Mouse (Mus musculus) heart, postnatal 14 days (tissue): ENCODE data around the gene Lgalsl. TPM values are rescaled to one million over a fixed set of nuclear protein-coding genes. Genes with fewer than 3 reads are reported as not detected.

Experiments
- DNase-seq, 2 experiments: peaks; one replicate each; pipeline ENCODE4 v3.0.0; 2021 to 2022
- intact Hi-C: fragments of 180-260 bp; cut with DNase I; formaldehyde crosslinking; loops from one replicate; pipeline ENCODE4 v1.15.1; 2025
- total RNA-seq, 2 experiments: library from RNA; stranded (reverse); gene quantifications; 2 replicates each; pipeline ENCODE4 v1.2.3; 2021

Gene Lgalsl
- total RNA-seq, 2 experiments from 2014 or later, result 35.5 to 42.6 TPM

GRCm38 (mm10) chr11:20788070-20788469 lies 42.8 kb downstream of the Lgalsl start:
- DNase-seq, result no peak
- intact Hi-C loops, result no loop called here

DNA sequence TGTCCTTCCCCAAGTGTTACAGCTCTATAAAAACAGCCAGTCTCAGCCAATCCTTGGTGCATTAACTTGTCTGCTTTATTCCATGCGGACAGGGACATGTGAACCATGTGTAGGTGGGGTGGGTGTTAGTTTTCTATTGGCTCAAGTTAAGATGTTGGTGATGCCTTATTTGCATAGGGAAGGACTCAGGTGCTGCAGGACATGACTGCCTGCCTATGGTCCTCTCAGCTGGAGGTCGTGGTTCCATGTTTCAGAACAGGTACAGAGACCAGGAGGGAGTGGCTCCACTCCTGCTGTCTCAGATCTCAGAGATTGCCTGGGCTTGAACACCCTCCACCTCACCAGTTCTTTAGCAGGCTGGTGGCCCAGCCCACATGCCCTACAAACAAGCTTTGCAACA lies 44.7 kb downstream of the Lgalsl start:
- intact Hi-C loops, result no loop called here
- DNase-seq, result no peak

- intact Hi-C loops, result no loop called here
- no peak for DNase-seq
Measured at GRCm38 (mm10) chr11:20785186-20785585, 45.7 kb downstream of the Lgalsl start.

DNA sequence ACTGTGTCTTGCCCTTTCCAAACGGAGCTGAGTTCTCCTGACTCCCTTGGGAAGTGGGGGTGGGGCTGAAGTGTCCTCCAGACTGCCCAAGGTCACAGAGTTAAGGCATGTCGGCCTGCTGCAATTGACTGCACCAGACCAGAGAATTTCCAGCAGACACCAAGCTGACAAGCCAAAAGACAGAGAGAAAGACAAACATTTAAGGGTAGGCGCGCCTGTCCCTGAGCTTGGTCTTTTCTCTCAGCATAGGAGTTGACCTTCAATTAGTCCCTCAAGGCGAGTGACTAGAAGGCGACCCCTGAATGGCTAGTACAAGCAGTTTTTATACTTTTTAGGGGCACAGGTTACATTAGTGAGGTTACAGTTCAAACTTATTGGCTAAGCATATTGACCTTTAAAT lies 46.1 kb downstream of the Lgalsl start:
- DNase-seq, result no peak
- intact Hi-C loops, result no loop called here

- DNase-seq, result no peak
Measured at GRCm38 (mm10) chr11:20783467-20783866, 47.4 kb downstream of the Lgalsl start.

GRCm38 (mm10) chr11:20782620-20783019 lies 48.2 kb downstream of the Lgalsl start:
- DNase-seq, result no peak
- intact Hi-C loops, result no loop called here

More at GRCm38 (mm10) chr11:20783467-20783866, 47.4 kb downstream of the Lgalsl start:
- intact Hi-C loops, result no loop called here

DNA sequence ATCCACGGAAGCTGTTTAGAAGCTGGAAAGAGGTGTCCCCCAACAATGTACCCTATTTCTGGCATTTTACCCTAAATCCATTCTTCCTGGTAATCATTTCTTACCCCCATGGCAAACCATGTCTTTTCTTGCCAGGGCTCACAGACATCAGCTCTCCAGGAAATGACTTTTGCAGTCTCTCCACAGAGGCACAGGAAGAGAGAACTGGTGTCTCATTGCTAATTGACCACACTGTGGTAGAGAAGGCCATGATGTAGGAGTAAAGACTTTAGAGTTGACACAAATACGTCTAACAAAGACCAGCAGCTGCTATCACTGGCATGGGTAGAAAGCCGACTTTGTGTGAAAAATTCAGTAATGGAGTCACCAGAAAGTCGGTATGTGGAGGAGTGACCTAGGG lies 50.5 kb downstream of the Lgalsl start:
- no peak for DNase-seq
- intact Hi-C loops, result no loop called here

GRCm38 (mm10) chr11:20778861-20779563 lies 51.8 kb downstream of the Lgalsl start:
- intact Hi-C loops, result no loop called here
- DNase-seq, result no peak

DNA sequence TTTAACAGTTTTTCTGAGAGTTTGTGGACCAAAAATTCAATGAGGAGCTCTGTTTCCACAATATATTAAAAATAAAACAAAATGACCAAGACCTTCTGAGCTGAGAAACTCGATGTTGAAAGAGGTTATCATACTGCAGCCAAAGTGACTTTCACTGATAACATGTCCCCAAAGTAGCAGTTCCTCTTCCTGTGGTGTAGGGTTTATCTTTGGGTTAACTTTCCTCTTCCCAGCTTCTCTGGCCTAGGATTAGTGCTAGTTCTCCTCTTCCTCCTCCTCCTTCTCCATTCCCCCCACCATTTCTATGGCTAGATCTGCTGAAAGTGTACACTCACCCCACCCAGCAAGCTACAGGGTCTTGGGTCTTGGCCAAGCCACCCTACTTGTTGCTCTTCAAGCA lies 52.6 kb downstream of the Lgalsl start:
- no peak for DNase-seq
- intact Hi-C loops, result no loop called here

- intact Hi-C loops, result no loop called here
Measured at GRCm38 (mm10) chr11:20776668-20777067, 54.2 kb downstream of the Lgalsl start.

More at GRCm38 (mm10) chr11:20776668-20777067, 54.2 kb downstream of the Lgalsl start:
- DNase-seq, result no peak

Other genes with a start within 250 kb of the Lgalsl start
- 10 to 100 TPM; 24.4 to 27.7 TPM for gene Aftph, start 89.5 kb downstream of the Lgalsl start, total RNA-seq